Mouse (Mus musculus): Measurements from ENCODE around the gene Cldn14.

GRCm38 (mm10) chr16:93929370-93930032 lies 79.1 kb downstream of the Cldn14 start:
- TF ChIP-seq CTCF (IDR thresholded peaks at IDR 0.05; ENCODE audit: control insufficient read depth, insufficient read depth, insufficient read length), result no peak
- no peak for TF ChIP-seq USF1 (IDR thresholded peaks at IDR 0.05; ENCODE audit: low read depth)
- no peak for TF ChIP-seq MAX (IDR thresholded peaks at IDR 0.05)
- no peak for TF ChIP-seq CEBPB (IDR thresholded peaks at IDR 0.05; ENCODE audit: low read depth)

Measured in C2C12 (cell line).